ENCODE assay signal across 15 mouse cellular contexts in genomic region chr10:60622836-60623235, GRCm38 (mm10).
DNase-seq lines count a peak whose midpoint lies in the region; ATAC-seq lines count a peak whose summit lies in the region.
"Had no signal": no experiment of that assay in that cellular context is flagged by ENCODE, and none has a peak within 500 bp of the region (broad histone marks: within the 10 kb centered on the region; RNA-seq: fewer than 3 reads in every experiment).

No protein-coding gene starts in this region.

- H3K36me3 ChIP-seq in kidney, embryonic 15.5 days, result no peaks in the 10 kb centered on the region
- no peaks in the 10 kb centered on the region for H3K36me3 ChIP-seq in neural tube, embryonic 15.5 days
- H3K36me3 ChIP-seq: G1E; heart, embryonic 13.5 days; hindbrain, embryonic 10.5 days; neural tube, embryonic 13.5 days had no signal

- peak; percentile 49 for ATAC-seq in kidney, embryonic 15.5 days (replicated peaks; ENCODE audit: low FRiP score)
- peak; percentile 65 for ATAC-seq in common myeloid progenitor, adult 5-6 weeks (replicated peaks; ENCODE audit: low read depth, poor library complexity, severe bottlenecking)
- peak; percentile 30; the same call in 1 of the 2 replicates for ATAC-seq in neural tube, embryonic 15.5 days (ENCODE audit: low FRiP score)
- ATAC-seq in erythroblast, adult 5-6 weeks (replicated peaks; ENCODE audit: low FRiP score, poor library complexity, severe bottlenecking), result no peak

- H3K9me3 ChIP-seq in kidney, embryonic 15.5 days (replicated peaks), result no peaks in the 10 kb centered on the region
- no peaks in the 10 kb centered on the region for H3K9me3 ChIP-seq in neural tube, embryonic 15.5 days (replicated peaks)
- H3K9me3 ChIP-seq: heart, embryonic 13.5 days; hindbrain, embryonic 10.5 days; neural tube, embryonic 13.5 days had no signal

- no peak for DNase-seq in kidney, postnatal 10 days
- DNase-seq in adrenal gland, adult 8-10 months, result peak; percentile 69
- no peak for DNase-seq in retina, postnatal 1 day
- DNase-seq: cerebellum, adult 11-12 months; lung, embryonic 14.5 days; midbrain, embryonic 14.5 days had no signal

- WGBS in kidney, embryonic 15.5 days, result 32% methylated on average over 12 of the region's 12 CpGs
- WGBS in neural tube, embryonic 15.5 days, result 29% methylated on average over 12 of the region's 12 CpGs

- H3K9ac ChIP-seq in kidney, embryonic 15.5 days, result no peak overlapping the region
- H3K9ac ChIP-seq in neural tube, embryonic 15.5 days (replicated peaks), result no peak overlapping the region
- H3K9ac ChIP-seq: heart, embryonic 13.5 days; lung, embryonic 14.5 days; neural tube, embryonic 13.5 days had no signal

- peaks cover 14% of the 10 kb centered on the region for H3K27me3 ChIP-seq in kidney, embryonic 15.5 days
- 0 out of 2 replicates have a peak, but pooled peaks cover 4% of the 10 kb centered on the region for H3K27me3 ChIP-seq in neural tube, embryonic 15.5 days (replicated peaks)

- H3K4me1 ChIP-seq in kidney, embryonic 15.5 days, result peaks cover 12% of the 10 kb centered on the region
- peaks cover 24% of the 10 kb centered on the region for H3K4me1 ChIP-seq in neural tube, embryonic 15.5 days
- H3K4me1 ChIP-seq: heart, embryonic 13.5 days had no signal

- no peak overlapping the region for H3K4me3 ChIP-seq in kidney, embryonic 15.5 days (replicated peaks)
- H3K4me3 ChIP-seq in neural tube, embryonic 15.5 days (replicated peaks), result no peak overlapping the region
- H3K4me3 ChIP-seq: heart, embryonic 13.5 days; hindbrain, embryonic 10.5 days; neural tube, embryonic 13.5 days had no signal

- no peak overlapping the region for H3K4me2 ChIP-seq in kidney, embryonic 15.5 days
- H3K4me2 ChIP-seq in neural tube, embryonic 15.5 days, result no peak overlapping the region
- H3K4me2 ChIP-seq: heart, embryonic 13.5 days; liver, embryonic 11.5 days; lung, embryonic 14.5 days; neural tube, embryonic 13.5 days had no signal

- H3K27ac ChIP-seq in kidney, embryonic 15.5 days, result no peak overlapping the region
- H3K27ac ChIP-seq in neural tube, embryonic 15.5 days (replicated peaks), result no peak overlapping the region
- H3K27ac ChIP-seq: heart, embryonic 13.5 days; hindbrain, embryonic 10.5 days; neural tube, embryonic 13.5 days had no signal
